Mouse (Mus musculus) bone marrow macrophage, adult 2 months (primary cell): ENCODE data around the gene Taf3. TPM values are rescaled to one million over a fixed set of nuclear protein-coding genes. Genes with fewer than 3 reads are reported as not detected.

ENCODE experiments used
- H3K27ac ChIP-seq: 2 replicates; pipeline ENCODE4 v1.5.1; 2012; ENCODE audit warnings: low read depth, low read length; ENCODE audit not compliant: insufficient read depth
- H3K4me1 ChIP-seq: 2 replicates; pipeline ENCODE4 v1.6.1; 2012; ENCODE audit warnings: low read length; ENCODE audit not compliant: control insufficient read depth, insufficient read depth
- H3K4me3 ChIP-seq: 2 replicates; pipeline ENCODE4 v1.5.1; 2012; ENCODE audit warnings: mild to moderate bottlenecking, low read length, moderate library complexity; ENCODE audit not compliant: insufficient read depth
- CTCF ChIP-seq: IDR thresholded peaks from 2 replicates; pipeline ENCODE4 v1.5.1; 2012; ENCODE audit warnings: low read depth, mild to moderate bottlenecking, low read length, moderate library complexity
- POLR2A ChIP-seq: IDR thresholded peaks from 2 replicates; pipeline ENCODE4 v1.6.1; 2012; ENCODE audit warnings: mild to moderate bottlenecking, low read depth, low read length, borderline replicate concordance
- polyA plus RNA-seq: library from polyadenylated mRNA; stranded (reverse); fragments of >200 nt; gene quantifications from 2 replicates; pipeline ENCODE4 v1.2.4, GENCODE M21; 2012; ENCODE audit not compliant: missing spikeins, insufficient read depth, insufficient read length

The Taf3 gene
- polyA plus RNA-seq, 1 experiment = 13.2 TPM

DNA sequence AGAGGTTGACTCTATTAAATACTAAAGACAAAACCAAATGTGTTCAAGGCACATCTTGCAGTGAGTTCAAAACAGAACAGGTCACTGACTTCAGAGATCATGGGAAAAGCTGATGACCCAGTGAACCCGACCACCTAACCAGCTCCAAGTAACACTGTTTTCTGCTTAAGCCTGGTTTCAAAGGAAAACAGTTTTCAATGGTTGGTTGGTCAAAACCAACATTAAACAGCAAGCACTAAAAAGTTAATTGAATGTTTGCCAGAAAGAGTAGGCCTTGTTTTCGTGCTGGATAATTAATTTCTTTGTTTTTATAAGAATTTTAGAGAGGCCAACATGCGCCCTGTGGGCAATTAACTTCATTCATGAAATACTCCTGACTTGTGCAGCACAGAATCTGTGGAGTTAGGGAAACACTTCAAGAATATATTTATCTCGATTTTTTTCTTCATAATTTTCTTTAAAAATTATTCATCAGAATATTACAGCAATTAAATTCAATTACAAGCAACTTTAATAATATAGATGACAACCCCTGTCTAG lies 57.6 kb downstream of the Taf3 start:
- Histone ChIP-seq H3K27ac (no peak overlapping the region), H3K4me1 (peaks cover 13% of the 10 kb centered on the region), H3K4me3 (no peak overlapping the region)
- TF ChIP-seq POLR2A (no peak), CTCF (no peak)

- Histone ChIP-seq H3K4me3 (no peak overlapping the region), H3K4me1 (peaks cover 13% of the 10 kb centered on the region), H3K27ac (no peak overlapping the region)
- TF ChIP-seq CTCF (no peak), POLR2A (no peak)
These were observed 58.5 kb downstream of the Taf3 start for GRCm38 (mm10) chr2:9989649-9990547.

- H3K4me3 ChIP-seq = no peak overlapping the region
- H3K4me1 ChIP-seq = peaks cover 13% of the 10 kb centered on the region
- no peak overlapping the region for H3K27ac ChIP-seq
- TF ChIP-seq POLR2A = no peak
- no peak for TF ChIP-seq CTCF
These were observed 60.1 kb downstream of the Taf3 start for GRCm38 (mm10) chr2:9988290-9988689.

- H3K4me1 ChIP-seq = peaks cover 13% of the 10 kb centered on the region
- no peak overlapping the region for H3K4me3 ChIP-seq
- no peak for TF ChIP-seq POLR2A
- TF ChIP-seq CTCF = no peak
- H3K27ac ChIP-seq = no peak overlapping the region
These were observed 62.4 kb downstream of the Taf3 start for GRCm38 (mm10) chr2:9985979-9986447.

GRCm38 (mm10) chr2:9982446-9982845 lies 66.0 kb downstream of the Taf3 start:
- Histone ChIP-seq H3K4me1 (peaks cover 6% of the 10 kb centered on the region), H3K27ac (no peak overlapping the region), H3K4me3 (no peak overlapping the region)
- TF ChIP-seq POLR2A = no peak

GRCm38 (mm10) chr2:9971927-9972326 lies 76.5 kb downstream of the Taf3 start:
- Histone ChIP-seq H3K27ac (no peak overlapping the region), H3K4me3 (no peak overlapping the region), H3K4me1 (peaks cover 43% of the 10 kb centered on the region)
- TF ChIP-seq CTCF = no peak
- no peak for TF ChIP-seq POLR2A

DNA sequence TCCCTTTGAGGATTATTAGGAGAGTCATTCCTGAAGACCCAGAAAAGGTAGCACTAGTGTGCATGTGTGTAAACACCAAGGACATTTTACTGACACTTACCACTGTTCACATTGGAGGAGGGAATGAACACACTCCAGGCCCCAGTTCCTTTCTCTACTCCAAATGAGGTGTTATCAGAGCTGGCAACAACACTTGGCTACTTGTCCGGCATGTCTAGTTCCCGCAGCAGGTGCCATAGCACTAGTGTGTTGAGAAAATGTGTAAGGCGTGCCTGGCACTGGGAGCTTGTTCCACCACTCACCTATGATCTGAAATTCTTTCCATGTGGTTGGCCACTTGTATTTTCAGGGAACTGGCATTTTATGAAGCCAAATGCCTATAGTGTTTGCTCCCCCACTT lies 77.8 kb downstream of the Taf3 start:
- no peak for TF ChIP-seq CTCF
- TF ChIP-seq POLR2A = no peak
- H3K27ac ChIP-seq = no peak overlapping the region
- H3K4me1 ChIP-seq = peaks cover 51% of the 10 kb centered on the region
- no peak overlapping the region for H3K4me3 ChIP-seq

GRCm38 (mm10) chr2:9970178-9970577 lies 78.2 kb downstream of the Taf3 start:
- Histone ChIP-seq H3K27ac (no peak overlapping the region), H3K4me3 (no peak overlapping the region), H3K4me1 (peaks cover 54% of the 10 kb centered on the region)
- TF ChIP-seq POLR2A (no peak), CTCF (no peak)

DNA sequence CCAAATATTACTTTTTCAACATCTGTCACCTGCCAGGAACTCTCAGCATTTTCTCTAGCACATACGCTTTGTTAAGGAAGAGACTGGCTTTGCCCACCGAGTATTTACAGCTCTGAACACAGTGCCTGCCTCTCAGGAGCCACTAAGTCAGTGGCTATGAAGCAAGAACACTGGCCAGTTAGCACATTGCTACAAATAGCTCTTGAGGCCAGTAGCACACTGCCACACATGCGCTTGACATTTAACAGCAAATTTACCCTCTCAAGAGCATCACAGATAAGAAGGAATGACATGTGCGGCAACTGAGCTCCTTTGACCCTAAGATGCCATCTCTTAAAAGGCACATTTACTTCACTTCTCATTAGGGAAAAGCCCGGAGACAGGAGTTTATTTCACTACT lies 78.7 kb downstream of the Taf3 start:
- Histone ChIP-seq H3K4me3 (no peak overlapping the region), H3K27ac (no peak overlapping the region), H3K4me1 (peaks cover 58% of the 10 kb centered on the region)
- no peak for TF ChIP-seq CTCF
- no peak for TF ChIP-seq POLR2A

DNA sequence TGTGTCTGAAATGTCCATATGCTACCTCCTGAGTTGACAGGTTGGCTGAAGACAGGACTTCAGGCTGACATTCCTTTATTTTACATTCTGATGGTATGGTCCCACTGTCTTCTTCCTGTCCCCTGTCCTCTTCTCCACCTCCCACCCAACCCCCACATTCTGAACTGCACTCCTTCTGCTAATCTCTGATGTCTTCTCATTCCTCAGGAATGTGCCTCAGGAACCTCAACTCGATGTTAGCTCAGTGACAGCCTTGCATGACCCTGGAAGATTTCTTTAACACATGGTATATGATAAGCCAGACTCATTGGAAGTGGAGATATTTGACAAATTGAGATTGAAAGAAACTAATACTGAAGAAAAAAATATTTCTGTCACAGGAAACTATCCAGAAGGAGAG lies 81.8 kb downstream of the Taf3 start:
- no peak overlapping the region for H3K4me3 ChIP-seq
- no peak for TF ChIP-seq POLR2A
- no peak for TF ChIP-seq CTCF
- peaks cover 47% of the 10 kb centered on the region for H3K4me1 ChIP-seq
- H3K27ac ChIP-seq = no peak overlapping the region

DNA sequence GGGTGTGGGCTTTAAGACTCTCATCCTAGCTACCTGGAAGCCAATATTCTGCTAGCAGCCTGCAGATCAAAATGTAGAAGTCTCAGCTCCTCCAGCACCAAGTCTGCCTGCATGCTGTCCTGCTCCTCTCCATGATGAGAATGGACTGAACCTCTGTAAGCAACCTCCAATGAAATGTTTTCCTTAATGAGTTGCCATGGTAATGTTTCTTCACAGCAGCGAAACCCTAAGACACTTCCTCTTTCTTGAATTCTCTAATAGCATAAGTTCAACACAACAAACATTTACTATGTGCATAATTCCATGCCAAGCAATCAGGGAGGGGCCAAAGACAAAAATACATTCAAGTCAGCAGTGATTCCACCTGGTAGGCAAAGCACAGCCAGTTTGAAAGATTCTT lies 82.8 kb downstream of the Taf3 start:
- Histone ChIP-seq H3K27ac (peak overlapping the region; percentile 27), H3K4me1 (peaks cover 40% of the 10 kb centered on the region), H3K4me3 (no peak overlapping the region)
- TF ChIP-seq POLR2A = no peak
- TF ChIP-seq CTCF = no peak
